Comparison of ENCODE assay signal across 16 mouse cellular contexts in genomic region chr15:88874061-88874460, GRCm38 (mm10). TPM values are rescaled to one million over a fixed set of nuclear protein-coding genes. Genes with fewer than 3 reads are reported as not detected.
DNase-seq lines count a peak whose midpoint lies in the region; ATAC-seq lines count a peak whose summit lies in the region.
"Had no signal": no experiment of that assay in that cellular context is flagged by ENCODE, and none has a peak within 500 bp of the region (broad histone marks: within the 10 kb centered on the region; RNA-seq: fewer than 3 reads in every experiment).

No protein-coding gene starts in this region.

- no peak for ATAC-seq in inflammation-experienced regulatory T-cells, adult 6 months
- ATAC-seq: activated CD4-positive, CD25-positive, alpha-beta regulatory T cell, adult 4 months; forebrain, embryonic 13.5 days; forebrain, embryonic 15.5 days; forebrain, postnatal 0 days had no signal

- peak; percentile 14 for DNase-seq in kidney, adult 18-20 months
- DNase-seq in kidney, adult 8-10 months: no peak
- DNase-seq in 3134 (ENCODE audit: extremely low read depth, insufficient read length, low spot score): peak; percentile 37
- peak; percentile 52 for DNase-seq in 3T3-L1 (ENCODE audit: low read depth, low spot score)
- no peak for DNase-seq in spleen, adult 18-20 months
- DNase-seq: adrenal gland, postnatal 10 days; cerebellum, adult 11-12 months; cerebellum, adult 2 months; cerebellum, adult 9-10 months; cerebellum, postnatal 10 days; cerebellum, postnatal 25 days; forebrain, postnatal 0 days had no signal

RNA-seq across cellular contexts. Expression of gene Pim3, which starts 12.1 kb away (rescaled TPM):
- 1 to 10 TPM; 3.0 to 4.1 (median 4.0) TPM for polyA plus RNA-seq in inflammation-experienced regulatory T-cells, adult 6 months (2017; shearing (Covaris generic))

RNA-seq across cellular contexts. Expression of gene Creld2, which starts 54.6 kb away (rescaled TPM):
- 10 to 100 TPM; 22.9 to 40.9 (median 28.4) TPM for polyA plus RNA-seq in inflammation-experienced regulatory T-cells, adult 6 months (2017; shearing (Covaris generic))

RNA-seq across cellular contexts. Expression of gene Alg12, which starts 54.9 kb away (rescaled TPM):
- 10 to 100 TPM; 12.8 to 22.4 (median 15.8) TPM for polyA plus RNA-seq in inflammation-experienced regulatory T-cells, adult 6 months (2017; shearing (Covaris generic))

Comparison
In these comparisons a context has a peak if more than half of its experiments do, and no peak if none do; other contexts are left out.
1. DNase-seq: peak in kidney, adult 18-20 months (single experiment), 3134 (single experiment) and 3T3-L1 (single experiment); none in kidney, adult 8-10 months (0 of 2) and spleen, adult 18-20 months (0 of 2).